Mouse (Mus musculus): ENCODE measurements around the gene Armc6.

GRCm38 (mm10) chr8:70212112-70213055 lies 21.9 kb downstream of the Armc6 start, which contains the start of gene Slc25a42:
- TF ChIP-seq GATA1 (IDR thresholded peaks at IDR 0.05; ENCODE audit: borderline replicate concordance, low read length), result no peak
- no peak for TF ChIP-seq FLI1 (IDR thresholded peaks at IDR 0.05; ENCODE audit: low read length)
